Mouse (Mus musculus): ENCODE data around the gene Mrps10. TPM values are rescaled to one million over a fixed set of nuclear protein-coding genes. Genes with fewer than 3 reads are reported as not detected.
A peak's percentile ranks its signal among the peaks of the same experiment; 100 is the strongest.
"Not testable (repeated sequence)": the region's sequence is repeated elsewhere in the genome, so short reads cannot be mapped to it uniquely, and the experiment has no call there.

Gene Mrps10
- polyA plus RNA-seq, 1 experiment from 2014 or later, result 76.0 TPM

DNA sequence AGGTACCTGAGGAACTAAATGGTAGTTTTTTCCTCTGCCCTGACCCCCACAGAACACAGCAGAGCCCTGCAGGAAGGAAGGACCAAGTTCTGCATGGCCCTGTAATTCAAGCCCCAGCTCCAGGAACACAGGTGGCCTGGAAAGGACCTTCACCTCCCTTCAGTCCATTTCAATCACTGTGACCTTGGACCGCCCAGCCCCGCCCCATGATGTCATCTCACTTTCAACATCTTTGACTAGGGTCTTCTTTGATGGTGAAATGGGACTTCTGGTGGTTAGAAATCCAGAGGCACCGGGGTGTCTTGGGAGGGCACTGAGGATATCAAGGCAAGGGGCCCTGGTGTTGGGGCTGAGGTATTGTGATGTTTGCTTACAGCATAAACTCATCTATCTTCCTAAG lies 52.9 kb downstream of the Mrps10 start:
- H3K4me3 ChIP-seq (ENCODE audit: low read depth, low read length), result no peak overlapping the region
- DNase-seq (ENCODE audit: low spot score) (no peak), ATAC-seq (ENCODE audit: insufficient read depth, low FRiP score, low TSS enrichment) (no peak)
- no peak overlapping the region for H3K4me2 ChIP-seq (ENCODE audit: low read depth)
- WGBS, result 89% methylated on average over 3 of the region's 3 CpGs
- H3K27me3 ChIP-seq (ENCODE audit: control insufficient read depth, insufficient read depth, low read length), result no peaks in the 10 kb centered on the region
- no peaks in the 10 kb centered on the region for H3K4me1 ChIP-seq (ENCODE audit: control insufficient read depth, insufficient read depth, low read length)
- H3K9me3 ChIP-seq (ENCODE audit: control insufficient read depth, low read length), result no peaks in the 10 kb centered on the region
- H3K9ac ChIP-seq (ENCODE audit: low read length), result no peak overlapping the region
- H3K27ac ChIP-seq (ENCODE audit: low read depth, low read length), result no peak overlapping the region
- no peaks in the 10 kb centered on the region for H3K36me3 ChIP-seq (ENCODE audit: control insufficient read depth, insufficient read depth, low read length)

DNA sequence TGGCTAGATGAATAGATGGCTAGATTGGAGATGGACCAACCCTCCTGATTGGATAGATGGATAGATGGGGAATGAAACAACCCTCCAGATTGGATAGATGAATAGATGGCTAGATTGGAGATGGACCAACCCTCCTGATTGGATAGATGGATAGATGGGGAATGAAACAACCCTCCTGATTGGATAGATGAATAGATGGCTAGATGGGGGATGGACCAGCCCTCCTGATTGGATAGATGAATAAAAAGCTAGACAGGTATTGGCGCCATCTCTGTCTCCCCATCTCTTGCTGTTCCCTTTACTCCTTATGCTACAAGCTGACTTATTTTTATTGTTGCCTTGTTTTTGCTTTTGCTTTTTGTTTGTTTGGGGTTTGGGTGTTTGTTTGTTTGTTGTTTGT lies 53.9 kb downstream of the Mrps10 start:
- not testable (repeated sequence) for H3K4me1 ChIP-seq (ENCODE audit: control insufficient read depth, insufficient read depth, low read length); H3K27me3 ChIP-seq (ENCODE audit: control insufficient read depth, insufficient read depth, low read length); H3K9me3 ChIP-seq (ENCODE audit: control insufficient read depth, low read length); DNase-seq (ENCODE audit: low spot score); H3K36me3 ChIP-seq (ENCODE audit: control insufficient read depth, insufficient read depth, low read length); H3K9ac ChIP-seq (ENCODE audit: low read length); H3K4me2 ChIP-seq (ENCODE audit: low read depth); ATAC-seq (ENCODE audit: insufficient read depth, low FRiP score, low TSS enrichment); H3K4me3 ChIP-seq (ENCODE audit: low read depth, low read length); H3K27ac ChIP-seq (ENCODE audit: low read depth, low read length)
- WGBS, result 96% methylated on average over 1 of the region's 1 CpGs

DNA sequence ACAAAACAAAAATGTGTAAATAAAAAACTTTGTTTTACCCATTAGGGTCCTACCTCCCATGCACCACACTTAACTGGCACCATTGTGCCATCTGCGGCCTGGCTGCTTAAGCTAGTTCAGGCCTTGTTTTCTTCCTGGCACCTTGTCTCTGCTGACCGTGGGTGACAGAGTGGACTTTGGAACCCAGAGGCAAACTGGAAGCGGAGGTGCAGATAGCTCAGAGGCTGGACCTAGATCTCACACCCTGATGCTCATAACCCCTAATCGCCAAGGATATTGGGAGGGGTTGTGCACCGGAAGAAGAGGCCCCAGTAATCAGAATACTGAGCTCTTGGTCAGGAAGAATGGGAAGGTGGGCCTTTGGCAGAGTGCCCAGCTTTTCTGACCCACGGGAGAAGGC lies 55.5 kb downstream of the Mrps10 start:
- ATAC-seq (ENCODE audit: insufficient read depth, low FRiP score, low TSS enrichment), result no peak
- H3K9me3 ChIP-seq (ENCODE audit: control insufficient read depth, low read length), result no peaks in the 10 kb centered on the region
- no peaks in the 10 kb centered on the region for H3K36me3 ChIP-seq (ENCODE audit: control insufficient read depth, insufficient read depth, low read length)
- no peak overlapping the region for H3K4me2 ChIP-seq (ENCODE audit: low read depth)
- 91% methylated on average over 6 of the region's 6 CpGs for WGBS
- no peaks in the 10 kb centered on the region for H3K27me3 ChIP-seq (ENCODE audit: control insufficient read depth, insufficient read depth, low read length)
- no peak overlapping the region for H3K27ac ChIP-seq (ENCODE audit: low read depth, low read length)
- no peak overlapping the region for H3K9ac ChIP-seq (ENCODE audit: low read length)
- no peak for DNase-seq (ENCODE audit: low spot score)
- H3K4me3 ChIP-seq (ENCODE audit: low read depth, low read length), result no peak overlapping the region
- H3K4me1 ChIP-seq (ENCODE audit: control insufficient read depth, insufficient read depth, low read length), result no peaks in the 10 kb centered on the region

DNA sequence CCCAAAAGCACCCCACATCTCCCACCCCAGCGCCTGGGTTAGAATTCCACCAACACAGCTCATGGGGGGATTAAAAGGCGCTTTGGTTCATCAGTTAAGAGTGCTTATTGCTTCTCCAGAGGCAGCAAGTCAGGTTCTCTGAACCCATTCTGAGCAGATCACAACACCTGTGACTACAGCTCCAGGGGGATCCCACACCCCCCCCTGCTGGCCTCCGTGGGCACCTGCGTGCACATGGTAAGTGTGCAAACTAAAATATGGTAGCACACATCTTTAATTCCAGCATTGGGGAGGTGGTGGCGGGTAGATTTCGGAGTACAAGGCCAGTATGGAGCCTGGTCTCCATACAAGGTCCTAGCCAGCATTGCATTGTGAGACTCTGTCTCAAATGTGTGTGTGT lies 58.6 kb downstream of the Mrps10 start:
- Histone ChIP-seq H3K27me3 (ENCODE audit: control insufficient read depth, insufficient read depth, low read length) (no peaks in the 10 kb centered on the region), H3K36me3 (ENCODE audit: control insufficient read depth, insufficient read depth, low read length) (no peaks in the 10 kb centered on the region), H3K27ac (ENCODE audit: low read depth, low read length) (no peak overlapping the region), H3K9ac (ENCODE audit: low read length) (no peak overlapping the region), H3K4me3 (ENCODE audit: low read depth, low read length) (no peak overlapping the region), H3K4me1 (ENCODE audit: control insufficient read depth, insufficient read depth, low read length) (no peaks in the 10 kb centered on the region), H3K9me3 (ENCODE audit: control insufficient read depth, low read length) (no peaks in the 10 kb centered on the region), H3K4me2 (ENCODE audit: low read depth) (no peak overlapping the region)
- DNase-seq (ENCODE audit: low spot score) (no peak), ATAC-seq (ENCODE audit: insufficient read depth, low FRiP score, low TSS enrichment) (no peak)
- 68% methylated on average over 6 of the region's 6 CpGs for WGBS

DNA sequence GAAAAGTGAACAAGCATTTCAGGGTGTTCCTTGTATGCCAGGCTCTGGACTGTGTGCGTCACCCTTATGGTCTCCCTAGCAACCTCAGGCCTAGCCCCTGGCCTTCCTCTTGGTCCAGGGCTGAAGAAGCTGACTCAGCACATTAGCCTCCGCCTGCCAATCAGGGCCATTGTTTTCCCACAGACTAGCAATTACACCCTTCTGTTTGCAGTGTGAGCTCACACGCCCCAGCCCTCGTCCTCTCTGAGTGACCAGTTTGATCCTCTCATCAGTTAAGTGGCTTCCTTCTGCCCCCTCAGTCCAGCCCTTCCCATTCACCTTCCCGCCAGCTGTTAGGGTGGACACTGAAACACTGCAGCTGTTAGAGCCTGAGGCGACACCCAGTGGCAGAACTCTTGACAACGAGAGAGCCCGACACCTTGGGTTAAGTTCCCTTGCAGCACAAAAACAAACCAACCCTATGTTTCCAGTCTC lies 60.2 kb downstream of the Mrps10 start:
- no peak overlapping the region for H3K9ac ChIP-seq (ENCODE audit: low read length)
- H3K9me3 ChIP-seq (ENCODE audit: control insufficient read depth, low read length), result no peaks in the 10 kb centered on the region
- H3K4me3 ChIP-seq (ENCODE audit: low read depth, low read length), result no peak overlapping the region
- no peaks in the 10 kb centered on the region for H3K4me1 ChIP-seq (ENCODE audit: control insufficient read depth, insufficient read depth, low read length)
- H3K27ac ChIP-seq (ENCODE audit: low read depth, low read length), result no peak overlapping the region
- H3K4me2 ChIP-seq (ENCODE audit: low read depth), result no peak overlapping the region
- no peaks in the 10 kb centered on the region for H3K27me3 ChIP-seq (ENCODE audit: control insufficient read depth, insufficient read depth, low read length)
- ATAC-seq (ENCODE audit: insufficient read depth, low FRiP score, low TSS enrichment) (no peak), DNase-seq (ENCODE audit: low spot score) (peak; percentile 67)
- H3K36me3 ChIP-seq (ENCODE audit: control insufficient read depth, insufficient read depth, low read length), result no peaks in the 10 kb centered on the region
- WGBS, result 5% methylated on average over 8 of the region's 8 CpGs

DNA sequence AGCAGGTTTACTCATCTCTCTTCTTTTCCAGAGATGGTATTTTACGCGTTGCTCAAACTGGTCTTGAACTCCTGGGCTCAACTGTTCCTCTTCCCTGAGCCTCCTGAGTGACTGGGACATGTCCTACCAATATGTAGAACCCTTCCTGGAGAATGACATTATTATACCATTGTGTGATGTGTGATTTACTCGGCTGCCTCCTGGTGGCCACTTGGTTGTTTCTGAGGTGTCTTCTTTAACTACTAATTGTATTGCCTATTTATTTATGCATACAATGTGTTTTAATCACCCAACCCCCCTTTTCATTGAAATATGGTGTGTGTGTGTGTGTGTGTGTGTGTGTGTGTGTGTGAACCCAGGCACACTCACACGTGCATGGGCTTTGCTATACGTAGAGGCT lies 62.1 kb downstream of the Mrps10 start:
- ATAC-seq (ENCODE audit: insufficient read depth, low FRiP score, low TSS enrichment) (no peak), DNase-seq (ENCODE audit: low spot score) (no peak)
- H3K27me3 ChIP-seq (ENCODE audit: control insufficient read depth, insufficient read depth, low read length), result peaks cover 4% of the 10 kb centered on the region; the same call in 1 of the 2 replicates
- no peak overlapping the region for H3K4me3 ChIP-seq (ENCODE audit: low read depth, low read length)
- H3K9ac ChIP-seq (ENCODE audit: low read length), result no peak overlapping the region
- no peak overlapping the region for H3K27ac ChIP-seq (ENCODE audit: low read depth, low read length)
- no peaks in the 10 kb centered on the region for H3K9me3 ChIP-seq (ENCODE audit: control insufficient read depth, low read length)
- WGBS, result 70% methylated on average over 5 of the region's 5 CpGs
- no peaks in the 10 kb centered on the region for H3K36me3 ChIP-seq (ENCODE audit: control insufficient read depth, insufficient read depth, low read length)
- H3K4me2 ChIP-seq (ENCODE audit: low read depth), result no peak overlapping the region
- no peaks in the 10 kb centered on the region for H3K4me1 ChIP-seq (ENCODE audit: control insufficient read depth, insufficient read depth, low read length)

Other genes starting within 250 kb of the Mrps10 start
- gene Guca1b, start 16.5 kb downstream of the Mrps10 start, polyA plus RNA-seq (2014; fragmentation: Nextera tagmentation; extraction: Ambion mirVana), result 0.49 and 0.77 TPM in 2 replicates
- 0.82 and 0.87 TPM in 2 replicates for gene Guca1a, start 31.7 kb downstream of the Mrps10 start, polyA plus RNA-seq (2014; fragmentation: Nextera tagmentation; extraction: Ambion mirVana)
- 0.05 and 0.23 TPM in 2 replicates for gene AI661453, start 67.7 kb downstream of the Mrps10 start, polyA plus RNA-seq (2014; fragmentation: Nextera tagmentation; extraction: Ambion mirVana)
- 0.37 and 0.43 TPM in 2 replicates for gene 1700001C19Rik, start 68.5 kb downstream of the Mrps10 start, polyA plus RNA-seq (2014; fragmentation: Nextera tagmentation; extraction: Ambion mirVana)
- gene Taf8, start 133.4 kb downstream of the Mrps10 start, polyA plus RNA-seq (2014; fragmentation: Nextera tagmentation; extraction: Ambion mirVana), result 25.3 and 27.5 TPM in 2 replicates
- gene Ccnd3, start 136.2 kb downstream of the Mrps10 start, polyA plus RNA-seq (2014; fragmentation: Nextera tagmentation; extraction: Ambion mirVana), result 260 TPM in 2 replicates
- gene Bysl, start 242.6 kb downstream of the Mrps10 start, polyA plus RNA-seq (2014; fragmentation: Nextera tagmentation; extraction: Ambion mirVana), result 36.9 and 37.9 TPM in 2 replicates
- 43.3 and 47.5 TPM in 2 replicates for gene Med20, start 242.7 kb downstream of the Mrps10 start, polyA plus RNA-seq (2014; fragmentation: Nextera tagmentation; extraction: Ambion mirVana)
- 0.70 and 0.91 TPM in 2 replicates for gene Gm20517, start 242.7 kb downstream of the Mrps10 start, polyA plus RNA-seq (2014; fragmentation: Nextera tagmentation; extraction: Ambion mirVana)

Measured in neural tube, embryonic 11.5 days (tissue).